Mouse (Mus musculus) hindbrain, embryonic 16.5 days (tissue): Measurements from ENCODE around the gene Mad2l2. TPM values are rescaled to one million over a fixed set of nuclear protein-coding genes. Genes with fewer than 3 reads are reported as not detected.

Experiments used
- ATAC-seq: fragments of 200-750 bp; cut with Nextera tagmentation; 2 replicates; pipeline ENCODE4 v1.8.0; 2017; ENCODE audit warnings: moderate TSS enrichment, moderate library complexity
- H3K27ac ChIP-seq: fragments of 300-500 bp; sonication (generic); 2 replicates; pipeline ENCODE4 v1.5.1; 2014; ENCODE audit warnings: low read depth, mild to moderate bottlenecking, control low read depth, low read length, moderate library complexity
- H3K27me3 ChIP-seq: fragments of 300-500 bp; sonication (generic); replicated peaks from 2 replicates; pipeline ENCODE4 v1.6.1; 2014; ENCODE audit warnings: low read length; ENCODE audit not compliant: control insufficient read depth, insufficient read depth
- H3K36me3 ChIP-seq: fragments of 300-500 bp; sonication (generic); 2 replicates; pipeline ENCODE4 v1.6.1; 2014; ENCODE audit warnings: mild to moderate bottlenecking, low read length, moderate library complexity, mixed read lengths; ENCODE audit not compliant: control insufficient read depth, insufficient read depth
- H3K4me1 ChIP-seq: fragments of 300-500 bp; sonication (generic); 2 replicates; pipeline ENCODE4 v1.6.1; 2014; ENCODE audit warnings: low read depth, low read length; ENCODE audit not compliant: control insufficient read depth, insufficient read depth
- H3K4me2 ChIP-seq: fragments of 300-500 bp; sonication (generic); 2 replicates; pipeline ENCODE4 v1.6.1; 2014; ENCODE audit warnings: mild to moderate bottlenecking, low read length, control low read depth, moderate library complexity
- H3K4me3 ChIP-seq: fragments of 300-500 bp; sonication (generic); 2 replicates; pipeline ENCODE4 v1.5.1; 2014; ENCODE audit warnings: mild to moderate bottlenecking, low read length, control low read depth, moderate library complexity
- H3K9ac ChIP-seq: fragments of 300-500 bp; sonication (generic); 2 replicates; pipeline ENCODE4 v1.6.1; 2014; ENCODE audit warnings: low read depth, mild to moderate bottlenecking, control low read depth, low read length, moderate library complexity
- H3K9me3 ChIP-seq: fragments of 300-500 bp; sonication (generic); 2 replicates; pipeline ENCODE4 v1.6.1; 2014; ENCODE audit warnings: mild to moderate bottlenecking, low read length, moderate library complexity; ENCODE audit not compliant: control insufficient read depth
- WGBS: fragments of 180-500 bp; shearing (Covaris S2); extraction: QIAGEN DNeasy Blood & Tissue Kit; methylation state at CpG from one replicate; pipeline ENCODE4 v1.1.7; 2014; 5-methylcytosine and 5-hydroxymethylcytosine counted together
- polyA plus RNA-seq: library from polyadenylated mRNA; unstranded; fragments of >200 nt; fragmentation: Nextera tagmentation; extraction: Ambion mirVana; gene quantifications from 2 replicates; pipeline ENCODE4 v1.2.1, GENCODE M21; 2015

The Mad2l2 gene
- 98.0 and 105 TPM in 2 replicates for polyA plus RNA-seq

- peak within 1 kb of the TSS; percentile 93 for H3K9ac ChIP-seq
- no peak for ATAC-seq
- H3K36me3 ChIP-seq = no peaks in the 10 kb centered on the region
- no peaks in the 10 kb centered on the region for H3K27me3 ChIP-seq
- H3K27ac ChIP-seq = peak within 1 kb of the TSS; percentile 94
- WGBS = 2% methylated on average over 18 of the region's 18 CpGs
- H3K4me3 ChIP-seq = peak within 1 kb of the TSS; percentile 74
- H3K9me3 ChIP-seq = no peaks in the 10 kb centered on the region
- peaks cover 15% of the 10 kb centered on the region for H3K4me1 ChIP-seq
- H3K4me2 ChIP-seq = peak within 1 kb of the TSS; percentile 66
These were observed at the start of gene Mad2l2 for GRCm38 (mm10) chr4:148130133-148130532. Gene Mad2l2, plus strand, starts transcription at chr4:148130384.

GRCm38 (mm10) chr4:148080597-148080973 is 49.6 kb upstream of the Mad2l2 start:
- no peaks in the 10 kb centered on the region for H3K36me3 ChIP-seq
- no peaks in the 10 kb centered on the region; the same call in 1 of the 2 replicates for H3K4me1 ChIP-seq
- no peaks in the 10 kb centered on the region for H3K9me3 ChIP-seq
- no peak overlapping the region for H3K27ac ChIP-seq
- WGBS = 72% methylated on average over 1 of the region's 1 CpGs
- no peaks in the 10 kb centered on the region for H3K27me3 ChIP-seq
- no peak for ATAC-seq
- H3K4me3 ChIP-seq = no peak overlapping the region
- no peak overlapping the region for H3K9ac ChIP-seq
- H3K4me2 ChIP-seq = no peak overlapping the region

GRCm38 (mm10) chr4:148081201-148081600 is 49.0 kb upstream of the Mad2l2 start:
- Histone ChIP-seq H3K27ac (no peak overlapping the region), H3K9ac (no peak overlapping the region), H3K27me3 (no peaks in the 10 kb centered on the region), H3K4me2 (no peak overlapping the region), H3K36me3 (no peaks in the 10 kb centered on the region), H3K4me3 (no peak overlapping the region), H3K4me1 (no peaks in the 10 kb centered on the region), H3K9me3 (no peaks in the 10 kb centered on the region)
- no peak for ATAC-seq
- WGBS = 94% methylated on average over 10 of the region's 10 CpGs

- Histone ChIP-seq H3K9me3 (no peaks in the 10 kb centered on the region), H3K4me2 (no peak overlapping the region), H3K4me1 (peaks cover 5% of the 10 kb centered on the region), H3K27ac (no peak overlapping the region), H3K9ac (no peak overlapping the region), H3K4me3 (no peak overlapping the region), H3K27me3 (no peaks in the 10 kb centered on the region), H3K36me3 (no peaks in the 10 kb centered on the region)
- 55% methylated on average over 12 of the region's 12 CpGs for WGBS
- ATAC-seq = no peak
These were observed 47.7 kb upstream of the Mad2l2 start for GRCm38 (mm10) chr4:148082257-148083044.

GRCm38 (mm10) chr4:148083176-148083899 is 46.8 kb upstream of the Mad2l2 start:
- H3K27me3 ChIP-seq = no peaks in the 10 kb centered on the region
- no peaks in the 10 kb centered on the region for H3K36me3 ChIP-seq
- no peak overlapping the region for H3K4me3 ChIP-seq
- H3K4me2 ChIP-seq = no peak overlapping the region
- WGBS = 62% methylated on average over 21 of the region's 21 CpGs
- peaks cover 12% of the 10 kb centered on the region for H3K4me1 ChIP-seq
- H3K27ac ChIP-seq = no peak overlapping the region
- H3K9me3 ChIP-seq = no peaks in the 10 kb centered on the region
- no peak overlapping the region for H3K9ac ChIP-seq
- no peak for ATAC-seq

- 6% methylated on average over 6 of the region's 8 CpGs for WGBS
- Histone ChIP-seq H3K27me3 (no peaks in the 10 kb centered on the region), H3K9me3 (no peaks in the 10 kb centered on the region), H3K9ac (no peak overlapping the region), H3K4me3 (no peak overlapping the region), H3K36me3 (no peaks in the 10 kb centered on the region), H3K27ac (no peak overlapping the region), H3K4me1 (peaks cover 13% of the 10 kb centered on the region), H3K4me2 (no peak overlapping the region)
- ATAC-seq = no peak
These were observed 45.9 kb upstream of the Mad2l2 start for GRCm38 (mm10) chr4:148084261-148084714.

- 47% methylated on average over 8 of the region's 10 CpGs for WGBS
These were observed 44.9 kb upstream of the Mad2l2 start for GRCm38 (mm10) chr4:148085131-148085906.

GRCm38 (mm10) chr4:148085907-148086305 is 44.3 kb upstream of the Mad2l2 start:
- WGBS = 73% methylated on average over 3 of the region's 3 CpGs
- Histone ChIP-seq H3K27ac (no peak overlapping the region), H3K27me3 (no peaks in the 10 kb centered on the region), H3K4me1 (peaks cover 13% of the 10 kb centered on the region), H3K9me3 (no peaks in the 10 kb centered on the region), H3K36me3 (no peaks in the 10 kb centered on the region), H3K9ac (no peak overlapping the region), H3K4me2 (no peak overlapping the region), H3K4me3 (no peak overlapping the region)
- ATAC-seq = no peak

More at GRCm38 (mm10) chr4:148085131-148085906, 44.9 kb upstream of the Mad2l2 start:
- H3K4me1 ChIP-seq = peaks cover 13% of the 10 kb centered on the region
- H3K4me2 ChIP-seq = no peak overlapping the region
- H3K36me3 ChIP-seq = no peaks in the 10 kb centered on the region
- H3K27me3 ChIP-seq = no peaks in the 10 kb centered on the region
- H3K27ac ChIP-seq = no peak overlapping the region
- no peak overlapping the region for H3K4me3 ChIP-seq
- H3K9me3 ChIP-seq = no peaks in the 10 kb centered on the region
- no peak for ATAC-seq
- no peak overlapping the region for H3K9ac ChIP-seq
